Mouse (Mus musculus) frontal cortex, postnatal 14 days (tissue): Measurements from ENCODE around the gene Fgfr3.
A peak's percentile ranks its signal among the peaks of the same experiment; 100 is the strongest.

ENCODE experiments used
- DNase-seq, 2 experiments: peaks; one replicate each; pipeline ENCODE4 v3.0.0; 2022; ENCODE audit warnings: low spot score in 2 of 2

Gene Fgfr3

GRCm38 (mm10) chr5:33697947-33698512, 23.4 kb upstream of the Fgfr3 start:
- DNase-seq, result peak in 1 of 2 experiments; percentile 53

DNA sequence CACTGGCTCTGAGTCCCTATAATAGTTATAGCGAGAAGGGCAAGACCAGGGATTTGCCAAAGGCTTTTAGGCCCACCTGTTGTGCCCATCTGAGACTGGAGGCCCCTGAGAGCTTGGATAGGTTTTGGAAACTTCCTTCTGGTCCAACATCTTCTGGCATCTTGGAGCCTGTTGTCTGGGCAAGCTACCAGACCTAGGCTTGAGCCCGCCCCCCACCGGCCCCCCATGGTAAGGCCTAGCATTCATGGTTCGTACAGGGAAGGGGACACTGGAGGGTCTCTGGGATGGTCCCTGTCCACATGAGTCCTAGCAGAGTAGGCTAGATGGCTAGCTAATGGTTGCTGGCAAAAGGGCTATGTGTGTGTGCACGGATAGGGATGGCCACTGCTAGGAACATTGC, 22.8 kb upstream of the Fgfr3 start:
- DNase-seq, result no peak

GRCm38 (mm10) chr5:33700010-33700409, 21.5 kb upstream of the Fgfr3 start:
- DNase-seq, result no peak

GRCm38 (mm10) chr5:33701832-33702231, 19.6 kb upstream of the Fgfr3 start:
- no peak for DNase-seq

DNA sequence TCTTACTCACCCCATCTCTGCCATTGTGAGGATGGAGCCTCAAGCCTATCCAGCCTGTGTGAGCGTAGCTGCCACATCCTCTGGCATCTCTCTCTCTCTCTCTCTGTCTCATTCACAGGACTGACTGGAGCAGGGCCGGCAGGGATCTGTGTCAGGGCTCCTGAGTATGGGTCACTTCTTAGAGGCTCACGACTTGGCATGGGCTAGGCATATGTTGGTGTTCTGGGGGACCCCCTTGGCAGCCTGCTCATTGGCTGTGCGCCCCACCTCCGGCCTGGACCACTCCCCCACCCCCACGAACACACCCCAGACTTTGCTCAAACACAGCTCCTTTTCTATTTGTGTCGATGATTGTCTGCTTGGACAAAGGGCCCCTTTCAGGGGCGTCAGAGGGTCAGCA, 17.5 kb upstream of the Fgfr3 start:
- DNase-seq, result no peak

- DNase-seq, result peak in 1 of 2 experiments; percentile 67
Observed at GRCm38 (mm10) chr5:33704945-33705611, 16.4 kb upstream of the Fgfr3 start.

GRCm38 (mm10) chr5:33705612-33706349, 15.7 kb upstream of the Fgfr3 start:
- DNase-seq, result no peak

DNA sequence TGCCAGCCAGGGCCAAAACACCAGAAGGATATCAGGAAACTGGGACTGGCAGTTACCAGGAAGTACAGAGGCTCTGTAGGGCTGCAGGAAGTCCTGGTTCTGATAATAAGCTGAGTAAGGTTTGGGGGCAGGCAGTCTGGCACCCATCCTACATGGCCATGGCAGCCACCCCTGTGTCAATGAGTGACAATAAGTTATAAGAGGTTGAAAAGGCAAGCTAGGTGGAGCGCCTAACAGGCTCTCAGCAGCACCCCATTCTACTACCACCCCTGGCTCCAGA, 15.2 kb upstream of the Fgfr3 start:
- DNase-seq, result no peak

- DNase-seq, result no peak
Observed at GRCm38 (mm10) chr5:33707163-33707562, 14.3 kb upstream of the Fgfr3 start.

- DNase-seq, result no peak
Observed at GRCm38 (mm10) chr5:33709037-33709436, 12.4 kb upstream of the Fgfr3 start.

GRCm38 (mm10) chr5:33712550-33712949, 8.9 kb upstream of the Fgfr3 start:
- DNase-seq, result no peak

DNA sequence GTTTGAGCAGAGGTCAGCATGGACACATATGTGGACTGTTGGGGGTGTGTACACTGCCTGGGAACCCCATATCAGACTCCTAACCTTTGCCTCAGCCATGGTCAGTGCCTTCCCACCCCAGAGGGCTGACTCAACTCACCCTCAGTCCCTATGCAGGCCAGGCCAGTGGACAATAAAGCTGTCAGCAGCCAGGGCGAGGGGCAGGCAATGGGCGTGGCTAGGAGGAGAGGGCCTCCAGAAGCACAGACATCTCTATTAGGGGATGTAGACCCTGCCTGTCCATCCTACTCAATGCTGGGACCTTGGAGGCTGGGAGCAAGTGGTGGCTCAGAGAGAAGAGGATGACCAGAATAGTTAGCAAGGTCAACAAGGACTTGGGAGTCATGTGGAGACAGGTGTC, 6.3 kb upstream of the Fgfr3 start:
- DNase-seq, result no peak

- DNase-seq, result no peak
Observed at GRCm38 (mm10) chr5:33716467-33716866, 5.0 kb upstream of the Fgfr3 start.

- DNase-seq, result no peak
Observed at GRCm38 (mm10) chr5:33718460-33718859, 3.0 kb upstream of the Fgfr3 start.

GRCm38 (mm10) chr5:33720852-33721490, 503 bp upstream of the Fgfr3 start:
- no peak for DNase-seq

GRCm38 (mm10) chr5:33722266-33723018, 968 bp downstream of the Fgfr3 start:
- DNase-seq, result no peak

GRCm38 (mm10) chr5:33723019-33723640, 1.7 kb downstream of the Fgfr3 start:
- no peak for DNase-seq

GRCm38 (mm10) chr5:33723641-33724465, 2.4 kb downstream of the Fgfr3 start:
- no peak for DNase-seq

GRCm38 (mm10) chr5:33726081-33726647, 4.7 kb downstream of the Fgfr3 start:
- DNase-seq, result peak in 1 of 2 experiments; percentile 54

DNA sequence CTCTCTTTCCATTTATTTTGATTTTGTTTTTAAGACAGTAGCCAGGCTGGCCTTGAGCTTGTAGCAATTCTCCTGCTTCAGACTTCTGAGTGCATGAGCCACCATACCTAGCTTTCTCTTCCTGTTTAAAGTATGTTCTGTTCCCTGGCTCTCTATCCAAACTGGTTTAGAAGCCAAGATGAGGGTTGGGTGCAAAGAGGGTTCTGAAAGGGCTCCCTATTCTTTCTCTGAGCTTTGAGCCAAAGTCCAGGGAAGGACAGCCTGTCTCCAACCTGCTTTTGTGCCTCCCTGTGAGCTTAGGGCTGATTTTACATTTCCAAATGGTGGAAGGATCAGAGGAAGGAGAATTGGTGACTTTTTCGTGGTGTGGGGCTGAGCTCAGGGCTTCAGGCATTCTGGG, 5.4 kb downstream of the Fgfr3 start:
- no peak for DNase-seq
